Mouse (Mus musculus) hindbrain, embryonic 13.5 days (tissue): Measurements from ENCODE around the gene Hebp1. TPM values are rescaled to one million over a fixed set of nuclear protein-coding genes. Genes with fewer than 3 reads are reported as not detected.

Experiments used
- ATAC-seq: fragments of 200-750 bp; cut with Nextera tagmentation; 2 replicates; pipeline ENCODE4 v1.8.0; 2017; ENCODE audit warnings: moderate TSS enrichment; ENCODE audit not compliant: low FRiP score
- H3K27ac ChIP-seq: fragments of 300-500 bp; sonication (generic); 2 replicates; pipeline ENCODE4 v1.5.1; 2015; ENCODE audit warnings: inconsistent platforms, mild to moderate bottlenecking, moderate library complexity
- H3K27me3 ChIP-seq: fragments of 300-500 bp; sonication (generic); 2 replicates; pipeline ENCODE4 v1.6.1; 2015; ENCODE audit warnings: mild to moderate bottlenecking, inconsistent platforms
- H3K36me3 ChIP-seq: fragments of 300-500 bp; sonication (generic); 2 replicates; pipeline ENCODE4 v1.6.1; 2015; ENCODE audit warnings: mild to moderate bottlenecking, inconsistent platforms
- H3K4me1 ChIP-seq: fragments of 300-500 bp; sonication (generic); replicated peaks from 2 replicates; pipeline ENCODE4 v1.6.1; 2015; ENCODE audit warnings: inconsistent platforms
- H3K4me2 ChIP-seq: fragments of 300-500 bp; sonication (generic); 2 replicates; pipeline ENCODE4 v1.6.1; 2015; ENCODE audit warnings: inconsistent platforms, mild to moderate bottlenecking, moderate library complexity
- H3K4me3 ChIP-seq: fragments of 300-500 bp; sonication (generic); 2 replicates; pipeline ENCODE4 v1.5.1; 2015; ENCODE audit warnings: mild to moderate bottlenecking, inconsistent platforms
- H3K9ac ChIP-seq: fragments of 300-500 bp; sonication (generic); 2 replicates; pipeline ENCODE4 v1.6.1; 2015; ENCODE audit warnings: mild to moderate bottlenecking, inconsistent platforms
- H3K9me3 ChIP-seq: fragments of 300-500 bp; sonication (generic); 2 replicates; pipeline ENCODE4 v1.6.1; 2016; ENCODE audit warnings: inconsistent platforms
- WGBS: fragments of 180-500 bp; shearing (Covaris S2); methylation state at CpG from one replicate; pipeline ENCODE4 v1.1.7; 2015; 5-methylcytosine and 5-hydroxymethylcytosine counted together
- polyA plus RNA-seq: library from polyadenylated mRNA; unstranded; fragments of >200 nt; fragmentation: Nextera tagmentation; extraction: Ambion mirVana; gene quantifications from 2 replicates; pipeline ENCODE4 v1.2.1, GENCODE M21; 2015

The Hebp1 gene
- polyA plus RNA-seq, 1 experiment from 2014 or later: 2.9 TPM

DNA sequence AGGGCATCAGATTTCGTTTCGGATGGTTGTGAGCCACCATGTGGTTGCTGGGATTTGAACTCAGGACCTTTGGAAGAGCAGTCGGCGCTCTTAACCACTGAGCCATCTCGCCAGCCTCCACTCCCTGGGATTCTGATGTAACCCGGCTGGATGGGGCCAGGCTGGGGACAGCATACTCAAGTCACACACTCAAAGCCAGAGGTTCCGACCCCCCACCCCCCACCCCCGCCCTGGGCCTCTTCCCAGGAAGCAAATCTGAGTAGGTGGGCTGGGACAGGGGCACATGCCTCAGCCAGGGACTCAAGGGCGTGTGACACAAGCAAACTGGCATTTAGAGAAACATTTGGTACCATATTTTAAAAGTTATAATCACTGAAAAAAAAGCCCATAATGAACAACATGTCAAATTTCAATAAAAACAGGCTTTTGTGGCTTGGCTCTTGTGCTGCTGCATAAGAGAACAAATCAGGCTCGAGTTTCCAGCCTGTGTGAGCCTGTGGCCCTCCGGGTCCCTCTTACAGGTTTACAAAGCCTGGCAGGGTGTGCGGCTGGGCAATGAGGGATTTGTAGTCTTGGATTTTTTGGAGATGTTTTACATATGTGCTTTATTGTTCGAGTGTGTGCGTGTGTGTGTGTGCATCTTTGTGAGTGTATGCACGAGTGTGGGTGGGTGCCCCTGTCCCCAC, 96.9 kb downstream of the Hebp1 start:
- WGBS: 82% methylated on average over 15 of the region's 15 CpGs
- H3K27ac ChIP-seq: no peak overlapping the region
- no peaks in the 10 kb centered on the region for H3K36me3 ChIP-seq
- H3K4me1 ChIP-seq: peaks cover 6% of the 10 kb centered on the region; the same call in 1 of the 2 replicates
- ATAC-seq: no peak
- no peak overlapping the region for H3K9ac ChIP-seq
- H3K27me3 ChIP-seq: peaks cover 14% of the 10 kb centered on the region; the same call in 1 of the 2 replicates
- H3K4me3 ChIP-seq: no peak overlapping the region
- no peaks in the 10 kb centered on the region for H3K9me3 ChIP-seq
- no peak overlapping the region for H3K4me2 ChIP-seq

DNA sequence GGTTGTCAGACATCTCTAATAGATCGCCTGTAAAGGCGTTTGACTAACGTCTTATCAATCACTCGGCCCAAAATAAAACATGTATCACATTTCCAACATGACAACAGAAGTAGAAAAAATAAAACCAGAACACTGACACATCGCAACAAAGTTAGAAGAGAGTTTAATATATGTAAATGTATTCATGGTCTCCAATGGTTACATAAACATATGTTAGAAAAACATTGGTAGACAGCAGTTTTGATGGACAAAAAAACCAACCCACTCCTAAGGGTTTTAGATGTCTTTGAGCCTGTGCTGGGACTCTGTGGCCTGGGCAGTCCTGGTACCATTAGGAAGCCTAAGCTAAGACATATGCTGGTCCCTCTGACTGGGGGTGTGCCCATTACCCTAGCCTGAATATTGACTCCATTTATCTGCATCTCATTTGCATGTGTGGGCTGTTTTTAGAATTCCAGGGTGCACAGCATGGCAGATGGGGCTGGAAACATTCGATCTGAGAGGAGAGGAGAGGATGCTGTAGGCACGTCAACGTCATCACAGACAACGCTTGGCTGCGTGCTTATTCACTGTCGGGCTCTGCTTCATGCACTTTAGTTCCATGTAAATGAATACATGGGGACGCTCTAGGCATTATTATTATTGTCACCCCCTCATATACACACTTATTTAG, 104.9 kb downstream of the Hebp1 start:
- no peak overlapping the region for H3K4me2 ChIP-seq
- no peak overlapping the region for H3K4me3 ChIP-seq
- ATAC-seq: no peak
- H3K4me1 ChIP-seq: peaks cover 10% of the 10 kb centered on the region
- H3K27me3 ChIP-seq: peaks cover 6% of the 10 kb centered on the region; the same call in 1 of the 2 replicates
- peak overlapping the region; percentile 31; the same call in 1 of the 2 replicates for H3K27ac ChIP-seq
- no peaks in the 10 kb centered on the region for H3K9me3 ChIP-seq
- no peaks in the 10 kb centered on the region for H3K36me3 ChIP-seq
- H3K9ac ChIP-seq: no peak overlapping the region
- WGBS: 67% methylated on average over 12 of the region's 12 CpGs

DNA sequence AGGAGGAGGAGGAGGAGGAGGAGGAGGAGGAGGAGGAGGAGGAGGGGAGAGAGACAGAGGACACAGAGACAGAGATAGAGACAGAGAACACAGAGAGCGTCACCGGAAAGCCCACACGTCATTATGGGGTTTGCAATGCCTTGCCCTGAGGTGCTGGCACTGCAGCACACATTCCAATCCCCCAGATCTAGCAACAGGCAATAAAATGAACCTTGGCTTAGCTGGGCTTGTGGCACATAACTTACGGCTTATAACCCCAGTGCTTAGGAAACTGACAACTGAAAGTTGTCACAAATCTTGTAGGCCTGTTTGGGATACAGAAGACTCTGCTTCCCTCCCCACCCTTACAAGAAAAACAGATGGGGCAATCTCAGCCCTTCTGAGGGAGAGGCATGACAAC, 107.2 kb downstream of the Hebp1 start:
- no peaks in the 10 kb centered on the region for H3K9me3 ChIP-seq
- WGBS: 43% methylated on average over 4 of the region's 4 CpGs
- ATAC-seq: no peak
- H3K27me3 ChIP-seq: peaks cover 6% of the 10 kb centered on the region; the same call in 1 of the 2 replicates
- no peak overlapping the region for H3K4me2 ChIP-seq
- no peak overlapping the region for H3K9ac ChIP-seq
- H3K4me1 ChIP-seq: peaks cover 15% of the 10 kb centered on the region
- H3K4me3 ChIP-seq: no peak overlapping the region
- no peak overlapping the region for H3K27ac ChIP-seq
- no peaks in the 10 kb centered on the region for H3K36me3 ChIP-seq

DNA sequence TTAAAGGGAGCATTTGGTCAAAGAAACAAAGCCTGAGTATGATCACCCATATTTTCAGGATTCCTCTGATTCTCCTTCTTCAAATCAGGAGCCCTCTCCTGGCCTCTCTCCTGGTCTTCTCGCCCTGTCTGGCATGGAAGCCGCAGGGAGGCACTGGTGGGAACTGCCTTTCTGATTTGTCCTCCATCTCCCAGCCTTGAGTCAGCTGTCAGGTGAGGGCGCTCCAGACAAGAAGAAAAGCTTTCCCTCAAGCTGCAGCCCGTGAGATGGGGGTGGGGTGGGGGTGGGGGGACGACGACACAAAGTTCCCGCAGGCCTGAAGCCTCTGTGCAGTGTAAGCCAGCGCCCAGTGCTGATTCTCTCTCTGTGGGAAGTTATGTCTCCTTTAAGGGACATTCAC, 108.0 kb downstream of the Hebp1 start:
- peaks cover 15% of the 10 kb centered on the region for H3K4me1 ChIP-seq
- no peak overlapping the region for H3K27ac ChIP-seq
- H3K27me3 ChIP-seq: peaks cover 6% of the 10 kb centered on the region; the same call in 1 of the 2 replicates
- H3K4me3 ChIP-seq: no peak overlapping the region
- 18% methylated on average over 8 of the region's 8 CpGs for WGBS
- H3K36me3 ChIP-seq: no peaks in the 10 kb centered on the region
- no peak for ATAC-seq
- H3K9me3 ChIP-seq: no peaks in the 10 kb centered on the region
- no peak overlapping the region for H3K4me2 ChIP-seq
- H3K9ac ChIP-seq: no peak overlapping the region; the same call in 1 of the 2 replicates

DNA sequence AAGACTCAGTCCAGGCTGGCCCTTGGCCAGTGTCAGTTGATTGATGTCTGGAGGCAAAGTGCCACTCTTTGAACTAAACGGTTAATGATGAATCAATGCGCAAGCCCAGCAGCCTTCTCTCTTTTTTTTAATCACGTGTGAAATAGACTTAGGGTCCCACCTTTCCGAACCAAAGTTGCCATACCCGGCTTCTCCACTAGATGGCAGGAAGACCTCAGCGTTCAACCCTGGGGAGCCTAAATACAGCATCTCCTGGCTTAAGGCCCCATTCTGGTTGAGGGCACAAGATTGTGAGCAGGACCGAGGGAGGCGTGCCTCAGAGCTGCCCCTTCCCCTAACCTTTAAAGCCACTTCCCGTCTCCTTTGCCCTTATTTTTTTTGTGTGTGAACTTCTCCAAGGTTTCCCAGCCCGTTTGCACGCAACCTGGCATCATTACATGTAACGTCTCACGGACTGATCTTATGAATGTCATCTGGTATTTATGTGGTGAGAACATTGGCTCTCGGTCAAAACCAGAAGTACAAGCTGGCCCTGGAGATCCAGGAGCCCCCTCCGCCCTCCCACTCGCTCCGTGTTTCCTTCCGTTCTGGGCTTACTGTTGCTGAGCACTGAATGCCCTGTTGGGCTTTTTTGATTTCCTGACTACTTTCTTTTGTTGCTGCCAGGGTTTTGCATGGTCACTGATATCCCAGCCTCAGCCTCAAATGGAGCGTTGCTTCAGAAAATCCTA, 109.9 kb downstream of the Hebp1 start:
- WGBS: 28% methylated on average over 19 of the region's 19 CpGs

More for the DNA sequence above, 109.9 kb downstream of the Hebp1 start:
- Histone ChIP-seq H3K4me3 (no peak overlapping the region), H3K9me3 (no peaks in the 10 kb centered on the region), H3K27ac (no peak overlapping the region), H3K4me1 (peaks cover 7% of the 10 kb centered on the region), H3K4me2 (peak overlapping the region; percentile 32), H3K36me3 (no peaks in the 10 kb centered on the region), H3K9ac (peak overlapping the region; percentile 49; the same call in 1 of the 2 replicates), H3K27me3 (peaks cover 6% of the 10 kb centered on the region; the same call in 1 of the 2 replicates)
- peak; percentile 82 for ATAC-seq

Other genes with a start within 250 kb of the Hebp1 start
- 3.2 and 3.8 TPM in 2 replicates for gene Apold1, start 216.3 kb downstream of the Hebp1 start, polyA plus RNA-seq
- gene Ddx47, start 186.4 kb downstream of the Hebp1 start, polyA plus RNA-seq: 78.4 and 84.6 TPM in 2 replicates
- gene Gprc5a, start 132.4 kb downstream of the Hebp1 start, polyA plus RNA-seq: 0.72 and 1.1 TPM in 2 replicates
- gene Gprc5d, start 79.7 kb downstream of the Hebp1 start, polyA plus RNA-seq: not detected in 2 replicates
- gene Fam234b, start within 50 bp of the Hebp1 start, polyA plus RNA-seq: 85.5 and 87.9 TPM in 2 replicates
- 0.19 and 0.32 TPM in 2 replicates for gene Gsg1, start 56.3 kb upstream of the Hebp1 start, polyA plus RNA-seq
- 0.16 and 0.26 TPM in 2 replicates for gene Pbp2, start 112.4 kb upstream of the Hebp1 start, polyA plus RNA-seq
- 11.1 and 12.2 TPM in 2 replicates for gene Emp1, start 164.5 kb upstream of the Hebp1 start, polyA plus RNA-seq